Mouse (Mus musculus): ENCODE data around the gene Ccnf. TPM values are rescaled to one million over a fixed set of nuclear protein-coding genes. Genes with fewer than 3 reads are reported as not detected.

Gene Ccnf
- polyA plus RNA-seq (2017; shearing (Covaris generic)), result 1 to 10 TPM; 7.7 to 8.0 TPM

GRCm38 (mm10) chr17:24251320-24252069 is at the start of gene Ccnf:
TSS of gene Ccnf (minus strand) at chr17:24251484.

GRCm38 (mm10) chr17:24220435-24221411 is 30.6 kb downstream of the Ccnf start, which contains the start of gene Tedc2:
TSS of gene Tedc2 (minus strand) at chr17:24220851.

GRCm38 (mm10) chr17:24209043-24209915 is 42.0 kb downstream of the Ccnf start, which contains the start of gene Ntn3:
TSS of gene Ntn3 (minus strand) at chr17:24209531.

GRCm38 (mm10) chr17:24205284-24205888 is 45.9 kb downstream of the Ccnf start, which contains the start of gene Tbc1d24:
TSS of gene Tbc1d24 (minus strand) at chr17:24205562.

Other genes starting within 250 kb of the Ccnf start
- under 1 TPM; 0.13 to 0.64 TPM for gene Prss27, start 213.3 kb downstream of the Ccnf start, polyA plus RNA-seq (2017; shearing (Covaris generic))
- gene Kctd5, start 178.0 kb downstream of the Ccnf start, polyA plus RNA-seq (2017; shearing (Covaris generic)), result 10 to 100 TPM; 24.3 to 25.2 TPM
- 10 to 100 TPM; 41.3 to 43.6 TPM for gene Pdpk1, start 100.6 kb downstream of the Ccnf start, polyA plus RNA-seq (2017; shearing (Covaris generic))
- gene Amdhd2, start 87.7 kb downstream of the Ccnf start, polyA plus RNA-seq (2017; shearing (Covaris generic)), result 10 to 100 TPM; 39.6 to 47.9 TPM
- gene Atp6v0c, start 81.8 kb downstream of the Ccnf start, polyA plus RNA-seq (2017; shearing (Covaris generic)), result 100 to 1,000 TPM; 307 to 321 TPM
- gene Tbc1d24, start 45.9 kb downstream of the Ccnf start, polyA plus RNA-seq (2017; shearing (Covaris generic)), result 1 to 10 TPM in 1 of 2 experiments, under 1 TPM in 1; 0.73 to 1.3 TPM
- gene Ntn3, start 42.0 kb downstream of the Ccnf start, polyA plus RNA-seq (2017; shearing (Covaris generic)), result under 1 TPM; 0.04 to 0.10 TPM
- gene Tedc2, start 30.6 kb downstream of the Ccnf start, polyA plus RNA-seq (2017; shearing (Covaris generic)), result 1 to 10 TPM; 3.5 to 4.6 TPM
- gene Abca17, start 99.6 kb upstream of the Ccnf start, polyA plus RNA-seq (2017; shearing (Covaris generic)), result under 1 TPM in 1 of 2 experiments, not detected in 1; 0.20 TPM
- gene Abca3, start 100.5 kb upstream of the Ccnf start, polyA plus RNA-seq (2017; shearing (Covaris generic)), result 10 to 100 TPM; 11.1 to 24.7 TPM
- 100 to 1,000 TPM; 176 to 205 TPM for gene Rnps1, start 163.1 kb upstream of the Ccnf start, polyA plus RNA-seq (2017; shearing (Covaris generic))
- 10 to 100 TPM; 55.9 to 97.4 TPM for gene Eci1, start 175.2 kb upstream of the Ccnf start, polyA plus RNA-seq (2017; shearing (Covaris generic))
- 1 to 10 TPM; 1.7 to 4.9 TPM for gene Dnase1l2, start 191.6 kb upstream of the Ccnf start, polyA plus RNA-seq (2017; shearing (Covaris generic))
- 10 to 100 TPM; 70.0 to 73.0 TPM for gene E4f1, start 218.8 kb upstream of the Ccnf start, polyA plus RNA-seq (2017; shearing (Covaris generic))
- 10 to 100 TPM; 40.8 to 46.2 TPM for gene Pgp, start 218.9 kb upstream of the Ccnf start, polyA plus RNA-seq (2017; shearing (Covaris generic))
- gene Bricd5, start 222.4 kb upstream of the Ccnf start, polyA plus RNA-seq (2017; shearing (Covaris generic)), result not detected
- gene Mlst8, start 227.6 kb upstream of the Ccnf start, polyA plus RNA-seq (2017; shearing (Covaris generic)), result 10 to 100 TPM; 21.0 to 27.6 TPM
- gene Caskin1, start 237.1 kb upstream of the Ccnf start, polyA plus RNA-seq (2017; shearing (Covaris generic)), result under 1 TPM; 0.12 to 0.76 TPM